Mouse (Mus musculus) spleen, adult 2 months (tissue): ENCODE measurements around the gene Eaf2.

ENCODE experiments used
- CTCF ChIP-seq: fragments of 200-500 bp; IDR thresholded peaks from 2 replicates; pipeline ENCODE4 v1.5.1; 2011; ENCODE audit warnings: mild to moderate bottlenecking, inconsistent platforms; ENCODE audit not compliant: insufficient read depth, insufficient read length, insufficient replicate concordance; ENCODE audit errors: extremely low read depth
- POLR2A ChIP-seq: fragments of 200-500 bp; IDR thresholded peaks from 2 replicates; pipeline ENCODE4 v1.6.1; 2011; ENCODE audit warnings: low read depth, low read length, inconsistent platforms

DNA sequence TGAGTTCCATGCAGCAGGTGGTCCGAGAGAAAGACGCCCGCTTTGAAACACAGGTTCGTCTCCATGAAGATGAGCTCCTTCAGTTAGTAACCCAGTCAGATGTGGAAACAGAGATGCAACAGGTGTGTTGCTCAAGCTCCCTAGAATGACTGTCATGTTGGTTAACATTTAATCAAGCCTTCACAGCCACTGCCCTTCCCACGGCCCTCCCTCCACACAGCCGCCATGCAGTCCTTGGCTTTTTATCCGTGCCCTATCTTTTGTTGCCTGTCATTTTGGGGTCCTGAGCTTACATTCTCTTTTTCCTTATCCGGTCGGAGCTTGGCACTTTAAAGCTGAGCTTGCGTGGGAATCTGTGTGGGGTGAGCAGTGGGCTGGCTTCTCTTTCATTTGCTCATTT lies 18.5 kb upstream of the Eaf2 start:
- no peak for TF ChIP-seq POLR2A
- no peak for TF ChIP-seq CTCF
